Mouse (Mus musculus) NIH3T3 (cell line): ENCODE results near the gene Nrxn3.

Source experiments
- DNase-seq: peaks from one replicate; pipeline ENCODE4 v3.0.0-alpha.2; 2012; ENCODE audit warnings: low read depth

Nrxn3 gene

GRCm38 (mm10) chr12:89817072-89817773 lies 1094.5 kb downstream of the Nrxn3 start:
- no peak for DNase-seq

- no peak for DNase-seq
These were observed 1095.5 kb downstream of the Nrxn3 start for GRCm38 (mm10) chr12:89818200-89818599.

- DNase-seq, result no peak
These were observed 1099.5 kb downstream of the Nrxn3 start for GRCm38 (mm10) chr12:89822141-89822540.

GRCm38 (mm10) chr12:89829927-89830326 lies 1107.3 kb downstream of the Nrxn3 start:
- DNase-seq, result no peak

GRCm38 (mm10) chr12:89830350-89830749 lies 1107.7 kb downstream of the Nrxn3 start:
- DNase-seq, result no peak

- DNase-seq, result no peak
These were observed 1108.6 kb downstream of the Nrxn3 start for GRCm38 (mm10) chr12:89831300-89831699.

- no peak for DNase-seq
These were observed 1113.6 kb downstream of the Nrxn3 start for GRCm38 (mm10) chr12:89836271-89836670.

- no peak for DNase-seq
These were observed 1120.2 kb downstream of the Nrxn3 start for GRCm38 (mm10) chr12:89842861-89843260.

DNA sequence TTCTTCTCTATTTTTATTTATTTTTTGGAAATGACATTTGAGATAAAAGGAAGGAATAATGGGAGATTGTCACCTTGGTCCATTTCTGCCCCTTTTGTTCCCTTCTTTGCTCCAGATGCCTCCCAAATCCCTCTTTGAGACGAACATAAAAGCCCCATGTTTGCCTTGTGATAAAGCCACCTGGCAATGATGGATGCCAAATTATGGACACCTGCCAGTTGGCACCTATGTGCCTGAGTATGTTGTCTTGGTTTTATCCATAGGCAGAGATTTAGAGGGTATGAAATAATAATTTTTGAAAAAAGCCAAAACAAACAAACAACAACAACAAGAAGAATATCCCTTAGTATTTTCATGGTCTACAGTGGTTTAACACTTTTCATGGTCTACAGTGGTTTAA lies 1125.4 kb downstream of the Nrxn3 start:
- no peak for DNase-seq

- DNase-seq, result no peak
These were observed 1131.7 kb downstream of the Nrxn3 start for GRCm38 (mm10) chr12:89854355-89854754.

DNA sequence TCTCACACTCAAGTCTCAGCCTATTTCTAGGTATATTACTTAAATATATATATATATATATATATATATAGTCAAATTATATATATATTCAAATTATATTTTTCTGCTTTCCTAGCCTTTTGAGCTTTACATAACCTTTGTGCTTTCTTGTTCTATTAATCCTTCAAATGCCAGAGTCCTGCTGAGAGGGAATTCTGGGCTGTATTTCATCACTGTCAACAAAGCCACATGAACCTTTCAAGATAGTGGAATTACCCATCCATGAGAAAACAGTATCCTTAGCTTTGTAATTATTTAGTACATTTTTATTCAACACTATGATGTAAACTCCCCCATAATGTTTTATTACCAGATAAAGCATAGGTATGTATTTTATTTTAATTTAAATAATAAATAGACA lies 1144.4 kb downstream of the Nrxn3 start:
- no peak for DNase-seq

- no peak for DNase-seq
These were observed 1160.1 kb downstream of the Nrxn3 start for GRCm38 (mm10) chr12:89882617-89883370.

DNA sequence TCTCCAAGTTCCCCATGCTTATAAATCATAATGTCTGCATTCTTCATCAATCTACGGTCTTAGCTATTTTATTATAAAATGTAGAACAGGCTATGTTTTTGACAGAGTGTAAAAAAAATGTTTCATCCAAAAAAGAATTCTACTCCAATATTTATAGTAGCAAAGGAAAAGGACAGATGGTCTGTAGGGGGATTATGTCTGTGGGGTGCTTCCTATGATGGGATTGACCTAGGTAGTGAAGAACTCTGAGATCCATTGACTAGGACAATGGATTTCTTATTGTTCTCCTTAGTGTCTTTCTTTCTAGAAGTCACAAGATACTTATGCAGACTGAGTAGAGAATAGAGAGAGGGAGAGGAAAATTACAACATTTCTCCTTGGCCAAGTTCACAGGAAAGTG lies 1161.9 kb downstream of the Nrxn3 start:
- DNase-seq, result no peak

DNA sequence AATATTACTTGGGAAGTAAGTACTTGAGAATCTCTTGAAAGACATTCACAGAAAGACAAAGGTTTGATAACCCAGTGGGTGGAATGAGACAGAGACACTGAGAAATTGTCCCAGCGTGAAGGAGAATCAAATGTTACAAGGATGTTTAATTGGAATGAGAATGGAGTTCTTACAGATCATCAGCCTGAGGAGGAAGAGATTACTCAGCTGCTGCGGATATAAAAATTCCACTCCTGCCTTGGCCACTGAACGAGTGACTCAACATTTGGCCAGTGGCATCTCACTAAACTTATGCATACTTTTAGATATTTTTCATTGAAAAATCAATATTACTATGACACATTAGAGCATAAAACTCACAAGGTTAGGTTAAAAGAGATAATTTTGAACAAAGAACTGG lies 1166.0 kb downstream of the Nrxn3 start:
- no peak for DNase-seq

DNA sequence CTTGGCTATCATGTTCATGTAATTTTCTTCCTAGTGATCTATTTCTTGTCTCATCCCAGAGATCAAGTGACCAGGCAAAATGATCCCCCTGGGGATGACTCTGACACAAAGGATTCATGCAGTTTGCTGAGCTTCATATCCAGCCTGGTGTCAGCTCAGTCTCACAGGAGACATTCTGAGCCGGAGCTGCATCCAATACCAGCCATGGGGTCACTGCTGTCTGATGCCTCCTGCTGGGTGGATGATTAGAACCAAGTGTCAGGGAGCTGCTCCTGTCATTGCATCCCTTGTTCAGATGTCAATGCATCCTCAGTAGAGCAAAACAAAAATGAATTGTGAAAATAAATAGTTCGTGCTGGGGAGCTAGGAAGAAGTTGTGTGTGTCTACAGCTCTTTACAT lies 1174.2 kb downstream of the Nrxn3 start:
- DNase-seq, result no peak

- no peak for DNase-seq
These were observed 1186.9 kb downstream of the Nrxn3 start for GRCm38 (mm10) chr12:89909578-89909977.

GRCm38 (mm10) chr12:89918138-89918829 lies 1195.6 kb downstream of the Nrxn3 start:
- DNase-seq, result no peak

DNA sequence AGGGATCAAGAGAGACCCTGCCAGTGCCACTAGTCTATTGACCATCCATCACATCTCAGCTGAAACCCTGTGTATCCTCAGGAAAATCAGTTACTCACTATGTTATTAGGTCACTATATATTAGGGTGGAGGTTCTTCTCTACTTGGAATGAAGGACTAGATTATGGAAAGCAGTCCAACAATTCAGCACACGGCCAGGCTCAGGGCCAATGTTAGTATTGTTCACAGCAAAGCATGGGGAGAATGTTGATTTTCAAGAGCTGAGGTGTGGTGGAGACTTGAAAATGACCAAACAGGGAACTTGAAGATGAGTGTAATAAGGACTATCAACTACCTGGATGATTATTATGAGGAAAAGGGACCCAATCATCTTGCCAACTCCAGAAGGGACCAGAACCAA lies 1209.7 kb downstream of the Nrxn3 start:
- no peak for DNase-seq

DNA sequence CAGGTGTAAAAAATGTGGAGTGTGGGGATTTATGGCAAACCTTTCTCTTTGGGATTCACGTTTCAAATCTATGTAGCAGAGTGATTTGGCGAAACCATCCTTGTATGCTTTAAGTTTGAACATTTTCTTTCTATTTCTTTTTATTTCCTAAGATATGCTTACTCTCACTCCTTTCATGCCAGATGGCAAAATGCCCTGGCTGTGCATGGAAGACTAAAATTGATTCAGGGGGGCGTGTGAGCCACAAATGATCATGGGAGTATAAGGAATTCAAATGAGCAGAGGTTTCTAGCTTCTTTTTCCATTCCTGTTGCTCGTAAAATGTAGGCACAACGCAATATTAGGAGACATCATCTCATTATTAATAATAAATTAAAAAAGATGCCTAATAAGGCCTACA lies 1211.0 kb downstream of the Nrxn3 start:
- no peak for DNase-seq

- DNase-seq, result no peak
These were observed 1218.1 kb downstream of the Nrxn3 start for GRCm38 (mm10) chr12:89940746-89941145.

DNA sequence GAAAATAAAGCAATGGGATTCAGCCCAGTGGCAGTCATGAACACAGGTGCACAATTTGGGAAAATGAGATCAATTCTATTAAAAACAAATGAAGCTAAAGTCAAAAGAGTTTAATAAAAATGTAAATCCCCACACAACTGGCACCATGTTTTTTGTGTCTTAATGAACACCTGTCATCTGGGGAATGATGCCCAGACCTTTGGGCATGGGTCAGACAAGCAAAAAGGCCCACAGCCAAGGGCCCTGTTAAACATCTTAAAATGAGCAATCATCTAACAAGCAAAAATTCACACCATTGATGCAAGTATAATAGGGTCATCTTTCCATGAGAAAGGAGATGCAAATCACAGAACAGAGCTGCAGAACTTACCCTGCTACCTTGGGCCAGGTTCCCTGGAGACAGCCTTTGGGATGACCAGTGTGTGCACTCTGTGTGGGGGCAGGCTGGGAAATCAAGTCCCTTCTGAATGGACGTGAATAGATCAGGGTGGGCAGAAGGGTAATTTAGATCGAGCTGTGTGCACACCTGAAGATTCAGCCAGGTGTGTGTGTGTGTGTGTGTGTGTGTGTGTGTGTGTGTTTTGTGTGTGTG lies 1223.3 kb downstream of the Nrxn3 start:
- no peak for DNase-seq

GRCm38 (mm10) chr12:89946522-89946921 lies 1223.8 kb downstream of the Nrxn3 start:
- DNase-seq, result no peak

GRCm38 (mm10) chr12:89953237-89953636 lies 1230.6 kb downstream of the Nrxn3 start:
- no peak for DNase-seq
